Mouse (Mus musculus): ENCODE data around the gene Srbd1.

The Srbd1 gene

DNA sequence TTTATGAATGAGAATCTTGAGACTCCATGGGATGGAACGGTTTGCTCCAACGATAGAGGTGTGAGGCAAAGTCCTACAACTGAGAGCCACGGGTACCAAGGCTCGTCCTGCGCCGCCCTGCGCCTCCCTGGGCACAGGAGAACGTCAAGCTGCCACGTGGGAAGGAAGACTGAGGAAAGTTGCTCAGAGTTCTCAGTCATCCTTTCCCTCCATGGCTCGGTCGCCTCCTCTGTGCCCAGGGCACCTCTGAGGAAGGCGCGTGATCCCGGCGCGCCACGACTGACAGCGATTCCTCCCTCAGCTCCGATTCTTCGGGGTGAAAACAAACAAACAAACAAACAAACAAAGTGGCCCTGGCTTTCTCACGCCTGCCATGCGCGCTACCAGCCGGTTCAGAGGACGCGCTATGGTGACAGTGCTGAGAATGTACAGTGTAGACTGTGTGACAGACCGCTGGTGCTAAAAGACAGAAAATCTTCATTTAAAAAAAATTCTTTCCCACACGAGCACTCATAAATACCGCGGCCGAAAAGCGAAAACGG, 367 bp downstream of the Srbd1 start:
- DNase-seq (ENCODE audit: low spot score in 2 of 2): no peak

DNA sequence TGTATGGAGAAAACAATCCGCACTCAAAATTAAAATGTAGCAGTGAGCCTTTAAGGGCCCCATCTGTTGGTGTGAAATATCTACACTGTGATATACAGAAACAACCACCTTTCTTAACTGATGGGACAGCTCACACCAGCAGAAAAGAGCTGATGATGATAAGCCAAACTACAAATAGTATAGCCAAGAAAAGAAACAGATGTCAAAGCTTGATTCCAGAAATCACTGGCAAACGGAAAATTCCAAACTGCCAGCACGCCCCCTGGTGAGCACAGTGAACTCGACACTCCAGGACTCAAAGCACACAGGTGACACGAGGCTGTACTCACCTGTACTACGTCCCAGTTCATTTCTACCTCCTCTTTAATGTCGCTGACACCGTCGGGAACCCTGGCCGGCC, 9.1 kb downstream of the Srbd1 start:
- DNase-seq (ENCODE audit: low spot score in 2 of 2): peak; percentile 30 to 31

DNA sequence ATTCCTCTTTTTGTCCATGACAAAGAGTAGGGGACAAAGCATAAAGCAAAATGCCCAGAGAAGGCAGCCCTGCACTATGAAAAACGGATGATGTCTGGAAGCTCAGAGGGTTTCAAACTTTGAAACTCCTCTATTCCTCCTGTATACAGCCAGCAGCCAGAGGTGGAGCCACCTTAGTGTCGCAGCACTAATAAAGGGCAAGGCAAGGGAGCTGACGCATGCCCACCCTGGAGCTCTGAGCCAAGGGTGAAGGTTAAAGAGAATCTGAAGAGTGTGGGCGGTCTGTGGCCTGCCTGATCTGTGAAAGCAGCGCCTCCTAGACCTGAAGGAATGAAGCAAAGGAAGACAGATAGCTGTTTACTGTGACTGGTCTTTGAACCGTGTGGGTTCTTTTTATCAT, 10.5 kb downstream of the Srbd1 start:
- DNase-seq (ENCODE audit: low spot score in 2 of 2): no peak

DNA sequence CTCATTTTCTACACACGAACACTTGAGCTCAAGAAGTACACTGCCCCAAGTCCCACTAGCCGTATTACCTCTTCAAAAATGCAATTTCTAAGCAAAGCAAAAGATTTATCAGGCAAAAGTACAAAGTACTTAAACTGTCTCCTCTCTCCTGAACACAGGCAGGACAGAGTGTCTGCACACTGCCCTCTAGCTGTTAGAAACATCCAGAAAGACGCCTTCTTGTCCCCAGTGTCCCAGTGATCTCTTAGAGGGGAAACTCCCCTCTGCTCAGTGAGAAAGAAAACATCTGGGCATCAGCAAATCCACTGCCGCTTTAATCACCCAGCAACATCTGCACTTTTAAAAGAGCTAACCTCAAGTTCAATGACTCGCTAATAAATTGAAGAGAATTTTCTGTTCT, 12.4 kb downstream of the Srbd1 start:
- no peak for DNase-seq (ENCODE audit: low spot score in 2 of 2)

DNA sequence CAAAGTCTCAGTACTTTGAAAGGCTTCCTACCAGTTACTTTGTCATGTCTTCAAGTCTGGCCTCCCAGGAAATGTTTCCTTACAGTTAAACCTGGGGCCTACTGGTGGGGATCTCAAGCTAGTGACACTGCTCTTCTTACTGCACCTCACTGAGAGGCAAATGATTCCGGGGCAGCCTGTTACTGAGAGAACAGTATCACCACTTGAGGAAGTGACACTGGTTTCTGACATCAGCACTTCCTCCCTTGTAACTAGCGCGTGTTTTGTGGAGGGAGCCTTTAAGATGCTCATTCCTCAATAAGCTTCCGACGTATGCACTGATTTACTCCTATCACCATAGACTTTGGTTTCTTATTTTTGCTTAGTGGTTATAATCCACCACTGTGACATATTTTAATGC, 16.8 kb downstream of the Srbd1 start:
- DNase-seq (ENCODE audit: low spot score in 2 of 2): no peak

DNA sequence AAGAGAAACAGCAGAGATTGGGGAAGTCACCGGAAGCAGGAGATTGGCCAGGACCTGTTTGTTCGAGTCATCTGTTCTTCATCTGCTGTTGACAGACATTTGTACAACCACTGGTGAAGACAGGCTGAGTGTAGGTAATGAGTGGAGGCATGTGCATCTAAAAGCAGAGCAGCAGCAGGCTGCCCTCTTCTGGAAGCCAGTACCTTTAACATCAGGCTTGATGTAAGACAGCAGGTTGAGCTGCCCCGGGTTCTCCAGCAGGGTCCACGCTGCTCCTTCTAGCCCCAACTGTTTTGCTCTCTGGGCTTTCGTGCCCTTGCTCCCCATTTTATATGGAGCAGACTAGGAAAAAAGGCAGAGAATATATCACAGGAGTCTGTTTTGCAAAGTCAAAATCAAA, 19.1 kb downstream of the Srbd1 start:
- peak in 1 of 2 experiments; percentile 25 for DNase-seq (ENCODE audit: low spot score in 2 of 2)

DNA sequence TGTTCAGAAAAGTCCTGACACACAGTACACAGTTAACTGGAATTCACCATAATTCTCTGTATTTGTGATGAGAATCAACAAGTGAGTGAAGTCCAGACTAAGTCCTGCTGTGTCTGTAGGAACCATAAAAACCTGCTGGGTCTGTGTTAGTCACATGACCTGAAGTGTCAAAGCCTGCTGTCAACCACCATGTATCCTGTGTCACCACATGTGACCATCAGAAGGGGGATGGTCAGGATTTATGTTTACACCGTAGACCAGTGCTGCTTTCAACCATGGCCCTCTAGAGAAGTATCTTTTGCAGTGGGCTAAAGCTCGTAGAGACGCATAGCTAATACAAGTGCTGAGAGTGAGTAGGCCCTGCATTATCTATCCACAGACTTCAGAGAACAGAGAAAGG, 21.8 kb downstream of the Srbd1 start:
- no peak for DNase-seq (ENCODE audit: low spot score in 2 of 2)

DNA sequence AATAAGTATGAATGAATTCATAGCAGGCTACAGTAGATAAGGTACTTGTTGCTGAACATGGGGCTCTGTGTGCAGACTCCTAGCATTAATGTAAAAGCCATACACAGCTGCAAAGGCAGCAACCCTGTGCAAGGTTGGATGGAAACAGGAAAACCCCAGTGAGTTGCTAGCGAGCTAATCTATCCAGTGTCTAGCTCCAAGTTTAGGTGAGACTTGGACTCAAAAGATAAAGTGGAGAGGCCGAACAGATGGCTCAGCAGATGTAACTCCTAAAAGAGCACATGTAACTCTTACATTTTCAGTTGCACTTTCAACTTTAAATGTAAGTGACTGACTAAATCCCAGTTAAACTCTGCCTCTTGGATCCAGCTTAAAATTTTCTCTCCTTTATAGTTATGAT, 48.1 kb downstream of the Srbd1 start:
- DNase-seq (ENCODE audit: low spot score in 2 of 2): peak in 1 of 2 experiments; percentile 29

DNA sequence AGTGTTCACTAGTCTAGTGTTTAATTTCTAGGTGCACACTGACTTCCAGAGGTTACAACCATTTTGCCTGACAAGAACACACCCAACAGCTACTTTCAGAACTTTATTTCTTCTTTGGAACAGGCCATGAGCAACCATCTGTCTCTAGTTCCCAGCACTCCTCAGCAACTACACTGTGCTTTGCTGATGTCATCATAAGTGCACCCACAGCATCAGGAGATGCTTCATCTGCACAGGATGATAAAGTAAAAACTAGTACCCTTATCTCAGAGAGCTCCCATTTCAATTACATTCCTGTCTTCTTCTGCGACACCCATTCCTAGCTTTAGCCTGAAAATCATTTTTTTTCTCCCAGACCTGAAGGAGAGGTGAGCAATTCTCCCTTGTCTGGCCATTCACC, 51.9 kb downstream of the Srbd1 start:
- no peak for DNase-seq (ENCODE audit: low spot score in 2 of 2)

DNA sequence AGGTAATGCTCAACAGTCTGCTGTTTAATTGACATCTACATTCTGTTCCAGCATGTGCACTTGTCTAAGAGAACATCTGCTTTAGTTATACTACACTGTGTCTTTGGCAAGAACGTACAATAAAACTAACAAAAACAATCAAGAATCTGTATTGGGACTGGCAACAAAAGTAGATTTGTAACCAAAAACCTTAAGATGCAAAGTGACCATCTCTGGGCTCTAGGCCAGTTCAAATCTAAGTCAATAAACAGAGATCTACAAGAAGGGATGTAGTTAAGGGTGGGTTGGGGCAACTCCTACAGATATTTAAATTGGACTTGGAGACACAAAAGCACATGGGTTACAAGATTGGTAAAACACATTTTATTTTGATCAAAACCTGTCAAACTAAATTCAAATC, 53.3 kb downstream of the Srbd1 start:
- no peak for DNase-seq (ENCODE audit: low spot score in 2 of 2)

DNA sequence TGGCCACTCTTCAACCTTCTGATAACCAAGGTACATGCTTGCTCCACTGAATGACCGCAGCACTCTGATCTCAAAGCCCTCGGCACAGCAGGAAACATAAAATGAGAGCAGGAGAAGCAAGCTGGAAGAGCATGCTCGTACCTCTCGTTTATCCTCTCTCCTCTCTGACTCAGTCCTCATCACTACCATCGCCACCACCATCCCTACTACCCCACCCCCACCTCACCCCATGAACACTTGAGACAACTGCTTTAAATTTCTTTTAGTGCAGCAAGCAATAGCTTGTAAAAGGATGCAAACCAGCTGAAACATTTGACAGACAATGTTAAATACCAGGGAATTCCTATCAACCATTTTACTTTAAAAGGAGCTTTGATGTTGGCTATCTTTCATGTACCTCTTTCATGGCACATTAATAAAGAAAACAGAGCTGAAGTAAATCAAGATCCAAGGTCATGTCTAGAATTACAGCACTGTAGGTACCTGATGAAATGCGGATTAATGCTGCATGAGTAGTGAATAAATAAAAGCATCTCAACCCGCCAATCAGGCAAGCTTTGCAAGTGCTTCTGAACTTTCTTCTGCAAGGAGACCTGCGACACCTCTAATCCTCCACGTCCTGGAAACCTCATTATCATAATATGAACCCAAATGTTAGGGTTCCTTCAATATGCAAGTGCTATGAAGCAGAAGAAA, 54.9 kb downstream of the Srbd1 start:
- DNase-seq (ENCODE audit: low spot score in 2 of 2): no peak

DNA sequence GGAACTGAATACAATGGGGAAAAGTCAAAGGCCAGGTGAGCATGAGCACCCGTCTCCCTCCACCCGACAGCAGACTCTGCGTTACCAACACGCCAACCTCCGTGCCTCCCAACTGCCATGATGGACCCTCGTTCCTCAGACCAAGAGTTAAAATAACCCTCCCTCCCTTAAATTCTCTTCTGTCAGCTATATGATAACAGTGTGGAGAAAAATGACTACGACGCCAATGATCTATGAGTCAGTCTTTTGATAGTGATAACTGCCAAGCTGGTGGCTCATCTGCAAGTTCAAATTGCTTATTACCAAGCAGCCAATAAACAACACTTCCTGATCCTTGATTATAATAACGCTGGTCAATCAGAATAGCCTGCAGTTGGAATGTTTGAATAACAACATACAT, 57.1 kb downstream of the Srbd1 start:
- DNase-seq (ENCODE audit: low spot score in 2 of 2): no peak

DNA sequence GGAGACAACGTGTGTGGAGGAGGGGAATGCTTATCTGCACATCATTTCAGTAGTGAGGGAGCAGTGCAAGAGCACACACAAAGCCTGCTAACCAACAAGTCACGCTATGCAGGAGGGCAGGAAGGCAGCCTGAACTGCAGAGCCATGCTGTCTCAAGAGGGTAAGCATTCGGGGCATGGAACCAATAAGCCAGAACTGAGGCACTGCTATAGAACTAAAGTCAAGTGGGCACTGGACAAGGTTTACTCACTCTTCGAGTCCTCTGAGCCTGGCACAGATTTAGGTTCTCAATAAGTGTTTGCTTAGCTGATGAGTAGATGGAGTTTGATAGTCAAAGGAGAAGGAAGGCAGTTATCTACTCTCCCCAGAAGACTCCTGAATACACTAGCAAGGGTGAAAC, 58.8 kb downstream of the Srbd1 start:
- DNase-seq (ENCODE audit: low spot score in 2 of 2): no peak

DNA sequence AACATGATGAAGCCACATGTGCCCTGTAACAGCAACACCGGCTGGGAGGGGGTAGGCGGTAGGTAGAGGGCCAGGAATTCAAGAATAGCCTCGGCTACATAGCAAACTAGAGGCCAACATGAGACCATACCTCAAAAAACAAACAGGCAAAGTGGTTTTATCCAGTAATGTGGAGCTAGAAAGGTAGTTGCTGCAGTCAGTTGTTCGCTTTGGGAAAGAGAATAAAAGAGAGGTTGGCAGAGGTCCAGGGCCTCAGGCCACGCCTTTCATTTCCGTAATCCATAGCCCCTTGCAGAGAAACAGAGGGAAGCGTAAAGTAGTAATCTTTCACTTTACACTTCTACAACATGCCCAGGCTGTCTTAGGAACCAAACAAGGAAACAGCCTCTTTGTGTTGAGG, 61.8 kb downstream of the Srbd1 start:
- no peak for DNase-seq (ENCODE audit: low spot score in 2 of 2)

DNA sequence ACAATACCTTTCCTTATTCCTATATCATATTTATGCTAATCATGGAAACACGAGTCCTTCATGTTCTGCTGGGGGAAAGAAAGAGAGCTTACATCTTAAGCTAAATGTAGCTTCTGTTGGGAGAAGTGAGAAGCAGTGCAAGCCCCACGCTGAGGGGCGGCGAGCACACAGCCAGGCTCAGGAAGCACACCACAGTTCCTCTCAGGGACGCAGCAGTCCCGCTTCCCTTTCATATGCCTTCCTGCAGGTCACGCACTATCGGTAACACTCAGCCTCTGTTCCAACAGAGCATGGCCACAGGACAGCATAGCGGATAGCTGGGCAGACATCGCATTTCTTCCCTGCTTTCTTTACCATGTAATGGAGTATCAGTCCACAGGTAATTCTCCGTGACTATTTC, 66.9 kb downstream of the Srbd1 start:
- no peak for DNase-seq (ENCODE audit: low spot score in 2 of 2)

DNA sequence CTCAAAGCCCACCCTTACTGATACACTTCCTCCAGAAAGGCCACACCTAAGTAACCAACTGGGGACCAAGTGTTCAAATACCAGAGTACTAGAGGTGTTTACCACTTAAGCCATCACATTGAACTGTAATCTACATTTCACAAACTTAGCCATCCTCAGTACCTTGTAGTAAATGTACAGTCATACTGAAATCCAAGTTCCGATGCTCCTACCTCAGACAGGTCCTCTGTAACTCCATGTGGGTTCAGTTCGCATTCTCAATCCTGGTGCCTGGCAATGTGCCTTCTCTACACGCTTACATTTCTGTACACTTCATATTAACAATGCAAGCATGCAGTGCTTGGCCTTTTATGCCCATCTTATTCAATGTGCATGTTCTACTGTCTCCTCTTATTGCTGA, 77.5 kb downstream of the Srbd1 start:
- DNase-seq (ENCODE audit: low spot score in 2 of 2): no peak

DNA sequence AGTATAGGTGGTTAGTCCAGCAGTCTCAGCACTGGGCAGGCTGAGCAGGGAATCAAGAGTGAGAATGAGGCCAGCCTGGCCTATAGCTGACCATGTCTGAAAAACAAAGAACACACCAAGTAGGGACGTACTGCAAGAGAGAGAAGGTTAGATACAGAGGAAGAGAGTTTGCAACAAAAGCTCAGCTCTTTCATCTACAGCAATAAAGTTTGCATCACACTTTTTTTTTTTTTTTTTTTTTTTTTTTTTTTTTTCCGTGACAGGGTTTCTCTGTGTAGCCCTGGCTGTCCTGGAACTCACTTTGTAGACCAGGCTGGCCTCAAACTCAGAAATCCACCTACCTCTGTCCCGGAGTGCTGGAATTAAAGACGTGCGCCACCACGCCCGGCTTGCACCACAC, 79.1 kb downstream of the Srbd1 start:
- DNase-seq (ENCODE audit: low spot score in 2 of 2): no peak

DNA sequence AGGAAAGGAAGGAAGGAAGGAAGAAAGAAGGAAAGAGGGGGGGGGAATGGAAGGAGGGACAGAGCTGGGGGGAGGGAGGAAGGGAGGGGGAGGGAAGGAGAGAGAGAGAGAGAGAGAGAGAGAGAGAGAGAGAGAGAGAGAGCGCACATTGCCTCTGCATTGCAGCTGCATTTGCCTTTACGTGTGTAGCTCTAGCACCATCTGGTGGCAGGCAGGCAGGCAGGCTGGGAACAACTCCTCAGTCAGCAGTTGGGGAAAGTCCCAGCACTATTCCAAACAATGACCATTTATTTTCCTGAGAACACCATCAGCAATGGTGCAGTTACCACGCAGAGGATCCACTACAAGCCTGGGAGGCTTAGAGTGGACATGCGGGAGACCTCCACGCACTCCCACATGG, 81.5 kb downstream of the Srbd1 start:
- peak; percentile 61 to 77 for DNase-seq (ENCODE audit: low spot score in 2 of 2)

DNA sequence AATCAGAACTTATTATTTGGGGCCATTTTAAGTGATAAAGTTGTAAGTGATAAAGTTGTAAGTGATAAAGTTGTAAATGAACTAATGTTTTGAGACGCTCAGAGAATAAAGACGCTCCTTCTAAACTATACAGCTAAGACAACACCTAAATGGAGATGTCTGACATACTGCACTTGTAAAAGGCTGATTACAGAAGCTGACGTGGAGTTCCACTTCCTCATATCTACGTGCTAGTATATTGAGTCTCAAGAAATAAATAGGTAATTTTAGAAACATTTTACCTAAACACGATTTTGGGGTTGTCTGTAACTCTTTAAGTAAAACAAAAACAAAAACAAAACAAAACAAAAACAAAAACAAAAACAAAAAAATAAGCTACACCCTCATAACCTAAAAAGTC, 84.1 kb downstream of the Srbd1 start:
- DNase-seq (ENCODE audit: low spot score in 2 of 2): no peak

DNA sequence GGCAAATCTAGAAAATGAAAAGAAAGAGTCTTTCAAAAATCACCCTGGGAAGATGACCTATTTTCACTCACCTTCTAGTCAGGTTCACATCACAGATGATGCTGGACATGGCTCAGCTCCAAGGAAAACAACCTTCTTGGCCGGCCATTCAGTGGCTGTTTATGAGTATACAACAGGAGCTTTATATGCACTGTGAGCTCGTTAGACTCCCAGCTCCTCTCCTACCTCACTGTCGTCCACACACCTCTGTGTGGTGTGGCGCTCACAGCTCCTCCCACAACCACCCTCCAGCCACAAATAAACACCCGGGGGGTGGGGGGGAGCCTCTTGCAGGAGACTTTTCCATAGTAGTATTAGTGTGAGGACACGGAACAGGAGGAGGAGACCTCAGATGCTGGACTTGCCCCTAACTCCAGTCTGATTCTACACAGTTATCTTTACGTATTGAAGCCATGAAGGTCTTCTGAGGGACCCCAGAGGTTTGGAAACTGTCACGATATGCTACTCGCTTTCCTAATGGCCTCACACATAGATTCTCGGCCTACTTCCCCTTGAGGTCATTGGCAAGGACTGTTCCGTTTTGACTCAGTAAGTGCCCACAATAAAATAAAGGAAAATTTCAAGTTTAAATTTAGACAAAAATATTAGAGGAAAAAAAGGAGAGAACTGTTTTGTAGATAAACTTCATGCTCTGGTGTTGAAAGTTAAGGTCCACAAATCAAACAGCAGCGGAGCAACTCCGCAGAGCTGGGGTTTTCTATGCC, 104.6 kb downstream of the Srbd1 start:
- DNase-seq (ENCODE audit: low spot score in 2 of 2): no peak

DNA sequence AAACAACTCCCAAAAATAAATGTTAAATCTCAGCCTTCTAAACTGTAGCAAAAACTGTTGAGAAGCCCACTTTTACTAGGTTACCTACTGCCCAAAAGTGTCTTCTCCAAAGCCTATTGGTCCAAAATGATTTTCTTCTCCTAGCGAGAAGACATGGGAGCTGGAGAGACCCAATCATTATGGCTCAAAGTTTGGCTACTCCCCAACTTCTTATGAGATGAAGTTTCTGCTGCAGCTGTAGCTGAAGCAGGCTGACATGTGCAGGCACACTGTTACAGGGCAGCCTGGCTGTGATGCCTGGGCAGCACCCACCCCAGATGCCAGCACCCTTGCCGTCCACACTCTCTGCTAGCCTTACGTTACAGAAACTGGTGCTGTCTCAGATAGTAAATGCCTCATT, 105.2 kb downstream of the Srbd1 start:
- no peak for DNase-seq (ENCODE audit: low spot score in 2 of 2)

DNA sequence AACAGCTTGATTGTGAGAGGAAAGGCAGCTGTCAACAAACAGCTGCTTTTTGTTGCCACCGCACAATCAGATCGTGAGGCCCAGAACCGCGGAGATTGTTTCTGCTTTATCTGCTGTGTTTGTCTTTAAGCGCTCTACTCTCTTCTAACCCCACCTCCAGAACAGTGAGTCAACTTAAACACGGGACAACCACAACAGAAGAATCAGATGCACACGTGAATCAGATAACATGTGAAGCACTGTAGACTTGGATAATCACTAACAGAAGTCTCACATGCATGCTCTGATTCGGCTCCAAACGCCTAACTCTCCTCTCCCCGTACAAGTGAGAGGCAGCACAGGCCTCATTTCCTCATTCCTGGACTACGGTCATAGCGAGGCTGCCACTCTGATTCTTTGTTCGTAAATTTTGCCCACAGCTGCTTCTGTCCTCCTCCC, 106.7 kb downstream of the Srbd1 start:
- no peak for DNase-seq (ENCODE audit: low spot score in 2 of 2)

DNA sequence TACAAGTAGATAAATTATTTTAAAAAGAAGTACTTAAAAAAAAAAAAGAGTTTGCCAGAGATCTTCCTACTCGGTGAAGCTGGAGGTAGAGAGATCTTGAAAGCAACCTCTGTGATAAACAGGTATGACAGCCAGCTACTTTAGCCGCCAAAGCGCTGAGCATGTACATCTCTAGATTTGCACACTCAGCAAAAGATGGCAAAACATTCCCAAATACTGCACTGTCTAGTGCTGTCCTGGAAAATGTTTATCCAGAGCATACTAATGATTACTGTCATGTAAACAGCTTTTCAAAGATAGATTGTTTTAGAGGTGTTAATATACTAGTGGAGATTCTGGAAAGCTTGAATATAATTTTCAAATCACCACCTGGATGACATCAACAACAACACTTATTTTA, 109.4 kb downstream of the Srbd1 start:
- DNase-seq (ENCODE audit: low spot score in 2 of 2): no peak
